Mouse (Mus musculus) liver, embryonic 12.5 days (tissue): ENCODE results near the gene Dpm3. TPM values are rescaled to one million over a fixed set of nuclear protein-coding genes. Genes with fewer than 3 reads are reported as not detected.
A peak's percentile ranks its signal among the peaks of the same experiment; 100 is the strongest.

Experiments used
- ATAC-seq: fragments of 200-750 bp; cut with Nextera tagmentation; 2 replicates; pipeline ENCODE4 v1.8.0; 2017; ENCODE audit warnings: moderate number of reproducible peaks, mild to moderate bottlenecking, moderate library complexity
- H3K27ac ChIP-seq: fragments of 300-500 bp; sonication (generic); 2 replicates; pipeline ENCODE4 v1.5.1; 2016; ENCODE audit warnings: mild to moderate bottlenecking
- H3K27me3 ChIP-seq: fragments of 300-500 bp; sonication (generic); replicated peaks from 2 replicates; pipeline ENCODE4 v1.6.1; 2016; ENCODE audit warnings: mild to moderate bottlenecking, moderate library complexity
- H3K36me3 ChIP-seq: fragments of 300-500 bp; sonication (generic); 2 replicates; pipeline ENCODE4 v1.6.1; 2016; ENCODE audit warnings: mild to moderate bottlenecking, moderate library complexity
- H3K4me1 ChIP-seq: fragments of 300-500 bp; sonication (generic); 2 replicates; pipeline ENCODE4 v1.6.1; 2016
- H3K4me2 ChIP-seq: fragments of 300-500 bp; sonication (generic); 2 replicates; pipeline ENCODE4 v1.6.1; 2016; ENCODE audit warnings: mild to moderate bottlenecking, moderate library complexity
- H3K4me3 ChIP-seq: fragments of 300-500 bp; sonication (generic); 2 replicates; pipeline ENCODE4 v1.5.1; 2016; ENCODE audit warnings: mild to moderate bottlenecking, moderate library complexity
- H3K9ac ChIP-seq: fragments of 300-500 bp; sonication (generic); 2 replicates; pipeline ENCODE4 v1.6.1; 2016; ENCODE audit warnings: mild to moderate bottlenecking, moderate library complexity
- H3K9me3 ChIP-seq: fragments of 300-500 bp; sonication (generic); replicated peaks from 2 replicates; pipeline ENCODE4 v1.6.1; 2016; ENCODE audit warnings: mild to moderate bottlenecking, moderate library complexity
- WGBS: fragments of 180-500 bp; shearing (Covaris S2); methylation state at CpG from one replicate; pipeline ENCODE4 v1.1.7; 2016; ENCODE audit not compliant: insufficient replicate concordance; 5-methylcytosine and 5-hydroxymethylcytosine counted together
- polyA plus RNA-seq: library from polyadenylated mRNA; unstranded; fragments of >200 nt; fragmentation: Nextera tagmentation; extraction: Ambion mirVana; gene quantifications from 2 replicates; pipeline ENCODE4 v1.2.1, GENCODE M21; 2016

Dpm3 gene
- polyA plus RNA-seq, 1 experiment from 2014 or later: 73.6 TPM

- Histone ChIP-seq H3K9me3 (no peaks in the 10 kb centered on the region), H3K4me3 (no peak overlapping the region), H3K9ac (no peak overlapping the region), H3K27ac (no peak overlapping the region), H3K27me3 (peaks cover 85% of the 10 kb centered on the region), H3K4me2 (no peak overlapping the region), H3K4me1 (peaks cover 10% of the 10 kb centered on the region), H3K36me3 (no peaks in the 10 kb centered on the region)
- 50% methylated on average over 14 of the region's 14 CpGs for WGBS
- ATAC-seq: no peak
Observed at GRCm38 (mm10) chr3:89233562-89234110, 25.5 kb upstream of the Dpm3 start.

- H3K36me3 ChIP-seq: no peaks in the 10 kb centered on the region
- ATAC-seq: no peak
Observed at GRCm38 (mm10) chr3:89236516-89236915, 22.6 kb upstream of the Dpm3 start.

DNA sequence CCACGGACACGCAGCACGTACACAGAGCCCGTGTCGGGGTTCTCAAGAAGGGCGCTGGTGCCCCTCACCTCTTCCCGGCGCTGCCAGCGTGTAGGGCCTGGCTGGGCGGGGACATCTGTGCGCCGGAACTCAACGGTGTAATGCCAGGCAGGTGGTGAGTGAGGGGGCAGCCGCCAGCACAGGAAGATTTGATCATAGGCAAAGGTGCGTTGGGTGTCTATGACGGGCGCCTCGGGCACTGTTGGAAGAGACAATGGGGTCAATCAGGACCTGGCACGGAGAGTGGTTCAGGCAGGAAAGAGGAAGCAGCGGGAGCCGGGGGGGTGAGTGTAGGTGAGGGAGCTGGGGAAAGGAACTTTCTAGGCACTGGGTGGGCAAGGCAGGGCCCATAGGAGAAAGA, 21.5 kb upstream of the Dpm3 start:
- no peaks in the 10 kb centered on the region for H3K36me3 ChIP-seq
- no peak for ATAC-seq
- no peaks in the 10 kb centered on the region for H3K9me3 ChIP-seq
- H3K4me2 ChIP-seq: no peak overlapping the region
- peaks cover 64% of the 10 kb centered on the region for H3K27me3 ChIP-seq
- H3K9ac ChIP-seq: no peak overlapping the region
- H3K4me3 ChIP-seq: no peak overlapping the region
- H3K27ac ChIP-seq: no peak overlapping the region
- 78% methylated on average over 21 of the region's 21 CpGs for WGBS
- H3K4me1 ChIP-seq: peaks cover 7% of the 10 kb centered on the region

More at GRCm38 (mm10) chr3:89236516-89236915, 22.6 kb upstream of the Dpm3 start:
- no peak overlapping the region for H3K4me3 ChIP-seq
- peaks cover 68% of the 10 kb centered on the region for H3K27me3 ChIP-seq
- no peak overlapping the region for H3K27ac ChIP-seq
- peaks cover 10% of the 10 kb centered on the region for H3K4me1 ChIP-seq
- no peaks in the 10 kb centered on the region for H3K9me3 ChIP-seq
- no peak overlapping the region for H3K4me2 ChIP-seq
- 75% methylated on average over 10 of the region's 10 CpGs for WGBS
- H3K9ac ChIP-seq: no peak overlapping the region

- WGBS: 56% methylated on average over 12 of the region's 12 CpGs
- no peak overlapping the region for H3K4me2 ChIP-seq
- no peak overlapping the region for H3K9ac ChIP-seq
- no peaks in the 10 kb centered on the region for H3K9me3 ChIP-seq
- no peaks in the 10 kb centered on the region for H3K36me3 ChIP-seq
- no peak overlapping the region for H3K4me3 ChIP-seq
- peaks cover 11% of the 10 kb centered on the region for H3K4me1 ChIP-seq
- H3K27ac ChIP-seq: no peak overlapping the region
- peak; percentile 33; the same call in 1 of the 2 replicates for ATAC-seq
- peaks cover 69% of the 10 kb centered on the region for H3K27me3 ChIP-seq
Observed at GRCm38 (mm10) chr3:89238494-89238893, 20.7 kb upstream of the Dpm3 start.

- H3K27ac ChIP-seq: no peak overlapping the region
- H3K4me1 ChIP-seq: peaks cover 46% of the 10 kb centered on the region
- no peak overlapping the region for H3K4me2 ChIP-seq
- no peaks in the 10 kb centered on the region for H3K9me3 ChIP-seq
- no peak overlapping the region for H3K9ac ChIP-seq
- H3K4me3 ChIP-seq: no peak overlapping the region
- 58% methylated on average over 9 of the region's 9 CpGs for WGBS
- H3K36me3 ChIP-seq: no peaks in the 10 kb centered on the region
- ATAC-seq: no peak
- H3K27me3 ChIP-seq: peaks cover 63% of the 10 kb centered on the region
Observed at GRCm38 (mm10) chr3:89242331-89242895, 16.7 kb upstream of the Dpm3 start.

DNA sequence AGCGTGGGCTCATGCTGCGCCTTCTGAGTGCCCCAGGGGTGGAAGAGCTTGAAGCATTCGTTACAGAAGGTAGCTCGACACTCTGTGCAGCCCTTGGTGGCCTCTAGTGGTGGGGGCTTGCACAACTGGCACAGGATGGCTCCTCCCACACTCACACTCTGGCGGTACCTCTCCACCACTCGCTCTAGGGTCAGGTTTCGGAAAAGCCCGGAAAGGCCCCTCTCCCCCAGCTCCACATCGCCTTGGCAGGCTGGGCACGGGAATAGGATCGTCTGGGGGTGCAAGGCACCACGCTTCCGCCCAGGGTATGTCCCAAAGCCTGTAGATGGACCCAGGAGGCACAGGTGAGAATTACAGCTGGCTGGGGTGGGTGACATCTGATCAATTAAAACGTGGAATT, 15.5 kb upstream of the Dpm3 start:
- no peak for ATAC-seq
- H3K4me1 ChIP-seq: peaks cover 52% of the 10 kb centered on the region
- H3K9me3 ChIP-seq: no peaks in the 10 kb centered on the region
- 18% methylated on average over 14 of the region's 14 CpGs for WGBS
- peaks cover 53% of the 10 kb centered on the region for H3K27me3 ChIP-seq
- H3K4me3 ChIP-seq: no peak overlapping the region
- no peak overlapping the region for H3K27ac ChIP-seq
- no peak overlapping the region for H3K9ac ChIP-seq
- peak overlapping the region; percentile 31 for H3K4me2 ChIP-seq
- peaks cover 7% of the 10 kb centered on the region for H3K36me3 ChIP-seq

DNA sequence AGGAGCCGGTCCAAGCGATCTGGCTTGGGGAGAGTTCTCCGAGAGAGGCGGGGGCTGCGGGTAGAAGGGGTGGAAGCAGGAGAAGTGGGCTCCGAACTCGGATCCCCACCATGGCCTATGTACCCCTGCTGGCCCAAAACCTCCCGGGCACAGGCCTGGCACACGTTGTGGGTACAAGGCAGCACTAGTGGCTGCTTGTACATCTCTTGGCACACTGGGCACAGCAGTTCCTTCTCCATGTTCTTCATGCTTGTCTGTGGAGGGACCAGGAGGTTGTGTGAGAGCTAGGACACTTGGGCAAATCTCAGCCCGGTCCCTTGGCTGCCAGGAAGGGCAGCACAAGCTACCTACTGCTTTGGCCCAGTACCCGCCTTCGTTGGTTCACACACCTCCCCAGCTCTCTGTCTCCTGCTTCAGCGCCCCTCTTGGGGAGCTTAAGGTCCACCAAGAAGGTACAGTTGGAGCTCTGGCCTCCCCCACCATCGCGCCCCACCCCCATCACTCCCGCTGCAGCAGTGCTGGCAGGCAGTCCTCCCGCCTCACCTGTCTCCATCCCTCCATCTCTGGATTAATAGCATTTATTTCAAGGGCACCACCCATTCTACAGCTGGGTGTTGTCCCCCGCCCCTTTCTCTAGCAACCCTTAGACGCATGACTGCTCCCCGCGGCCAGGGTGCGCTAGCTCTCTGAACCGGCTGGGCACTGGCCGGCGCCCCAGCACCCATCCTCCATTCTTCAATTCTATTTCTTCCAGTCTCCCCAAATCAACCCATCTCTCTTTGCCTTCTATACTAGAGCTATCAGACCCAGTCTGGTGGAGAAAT, 14.8 kb upstream of the Dpm3 start:
- Histone ChIP-seq H3K36me3 (peaks cover 14% of the 10 kb centered on the region), H3K9ac (0 out of 2 replicates have a peak overlapping the region, but pooled peaks have one; percentile 13), H3K27me3 (peaks cover 46% of the 10 kb centered on the region), H3K27ac (no peak overlapping the region), H3K4me2 (peak overlapping the region; percentile 88), H3K4me3 (peak overlapping the region; percentile 75), H3K9me3 (no peaks in the 10 kb centered on the region), H3K4me1 (peaks cover 49% of the 10 kb centered on the region)
- WGBS: 14% methylated on average over 25 of the region's 25 CpGs
- no peak for ATAC-seq

DNA sequence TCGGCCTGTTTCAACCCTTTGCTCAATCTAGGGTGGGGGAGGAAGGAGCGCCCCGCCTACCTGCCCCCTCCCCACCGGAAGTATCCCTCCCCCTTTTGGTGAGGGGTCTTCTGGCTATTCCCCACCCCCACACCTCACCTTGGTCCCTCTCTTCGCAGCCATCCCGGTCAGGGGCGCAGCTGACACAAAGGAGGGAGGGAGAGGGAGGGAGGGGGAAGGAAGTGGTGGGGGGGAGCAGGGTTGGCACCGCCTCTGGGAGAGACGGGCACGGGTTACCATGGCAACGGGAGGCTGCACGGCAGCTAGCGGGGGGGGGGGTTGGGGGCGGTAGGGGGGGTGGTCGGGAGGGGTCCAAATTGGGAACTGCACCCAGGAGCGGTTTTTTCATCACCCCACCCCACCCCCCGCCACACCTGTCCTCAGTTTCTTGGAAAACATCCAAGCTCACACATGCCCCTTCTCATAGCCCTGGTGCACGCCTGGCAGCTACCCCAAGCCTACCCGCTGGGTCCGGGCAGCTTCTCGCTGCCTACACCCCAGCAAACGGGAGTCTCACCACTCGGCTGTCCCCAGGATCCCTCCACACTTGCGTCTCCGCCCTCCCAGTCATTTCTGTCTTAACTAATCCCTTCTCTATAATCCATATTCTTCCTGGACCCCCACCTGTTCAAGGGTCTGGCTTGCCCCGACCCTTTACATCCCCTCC, 14.0 kb upstream of the Dpm3 start:
- H3K36me3 ChIP-seq: peaks cover 18% of the 10 kb centered on the region
- peaks cover 45% of the 10 kb centered on the region for H3K27me3 ChIP-seq
- peak overlapping the region; percentile 75 for H3K4me3 ChIP-seq
- 0 out of 2 replicates have a peak overlapping the region, but pooled peaks have one; percentile 13 for H3K9ac ChIP-seq
- no peak for ATAC-seq
- peaks cover 49% of the 10 kb centered on the region for H3K4me1 ChIP-seq
- peak overlapping the region; percentile 88 for H3K4me2 ChIP-seq
- H3K9me3 ChIP-seq: no peaks in the 10 kb centered on the region
- WGBS: 2% methylated on average over 24 of the region's 26 CpGs
- H3K27ac ChIP-seq: no peak overlapping the region

DNA sequence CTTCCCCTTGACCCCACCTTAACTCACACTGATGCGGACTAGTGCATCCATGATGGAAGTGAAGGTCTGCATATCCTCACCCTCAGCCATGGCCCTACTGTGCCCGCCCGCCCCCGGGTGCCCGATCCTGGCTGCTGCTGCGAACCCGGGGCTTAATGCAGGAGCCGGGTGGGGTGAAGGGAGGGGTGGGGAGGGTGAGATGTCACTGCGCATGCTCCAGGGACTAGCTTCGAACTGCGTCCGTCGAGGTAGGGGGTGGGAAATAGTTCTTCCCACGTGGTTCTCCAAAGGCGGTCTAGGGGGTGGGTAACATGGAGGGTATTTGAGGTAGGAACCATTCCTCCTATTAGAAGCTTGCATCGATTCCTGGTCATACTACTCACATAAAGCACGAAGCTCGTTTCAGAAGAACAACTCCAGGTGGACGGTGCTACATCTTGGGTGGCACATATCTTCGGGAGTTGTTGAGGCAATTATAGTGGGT, 13.4 kb upstream of the Dpm3 start, which contains the start of gene Krtcap2:
TSS of gene Krtcap2 (plus strand) at position 279 of the 484 bp plus-strand sequence.
- peak; percentile 13; the same call in 1 of the 2 replicates for ATAC-seq
- Histone ChIP-seq H3K27ac (peak within 1 kb of the TSS; percentile 49; the same call in 1 of the 2 replicates), H3K4me1 (peaks cover 55% of the 10 kb centered on the region)

DNA sequence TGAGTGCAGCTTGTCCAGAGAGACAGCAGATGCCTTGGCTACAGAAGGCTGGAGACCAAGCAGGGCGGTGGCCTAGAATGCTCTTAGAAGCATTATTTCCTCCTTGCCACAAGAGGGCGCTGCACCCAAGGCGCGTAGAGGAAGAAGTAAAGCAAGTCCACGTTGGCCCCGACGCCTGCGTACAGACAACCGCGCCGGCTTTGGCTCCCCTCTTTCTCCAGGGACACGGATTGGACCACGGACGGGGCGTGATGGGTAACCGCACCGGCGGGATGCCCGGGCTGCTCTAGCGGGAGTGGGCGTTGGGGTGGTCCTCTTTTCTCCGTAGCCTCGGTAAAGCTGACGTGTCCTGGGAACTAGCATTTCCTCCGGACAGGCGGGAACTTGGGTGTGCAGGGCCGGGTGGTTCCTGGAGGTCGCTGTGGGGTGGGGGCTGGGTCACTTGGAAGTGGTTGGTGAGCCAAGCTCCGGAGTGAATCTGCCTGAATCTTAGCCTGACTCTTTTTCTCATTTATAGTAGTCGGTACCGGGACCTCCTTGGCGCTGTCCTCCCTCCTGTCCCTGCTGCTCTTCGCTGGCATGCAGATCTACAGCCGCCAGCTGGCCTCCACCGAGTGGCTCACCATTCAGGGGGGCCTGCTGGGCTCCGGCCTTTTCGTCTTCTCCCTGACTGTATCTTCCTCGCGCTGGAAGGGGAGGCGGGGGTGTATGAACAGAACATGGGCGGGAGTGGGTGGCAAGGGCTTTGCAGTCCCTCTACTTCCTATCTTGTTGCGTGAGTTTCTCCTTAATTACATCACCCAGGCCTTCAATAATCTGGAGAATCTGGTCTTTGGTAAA, 12.7 kb upstream of the Dpm3 start, which contains the start of gene Trim46:
TSS of gene Trim46 (minus strand) at position 49 of the 840 bp plus-strand sequence.
- no peaks in the 10 kb centered on the region for H3K9me3 ChIP-seq
- peak within 1 kb of the TSS; percentile 88 for H3K4me2 ChIP-seq
- H3K27me3 ChIP-seq: peaks cover 53% of the 10 kb centered on the region
- peaks cover 63% of the 10 kb centered on the region for H3K4me1 ChIP-seq
- WGBS: under 1% methylated on average over 42 of the region's 42 CpGs
- peaks cover 18% of the 10 kb centered on the region for H3K36me3 ChIP-seq
- peak within 1 kb of the TSS; percentile 49; the same call in 1 of the 2 replicates for H3K27ac ChIP-seq
- H3K4me3 ChIP-seq: peak within 1 kb of the TSS; percentile 75
- H3K9ac ChIP-seq: peak within 1 kb of the TSS; percentile 76
- peak; percentile 66 for ATAC-seq

More for the DNA sequence above, 13.4 kb upstream of the Dpm3 start, which contains the start of gene Krtcap2:
- Histone ChIP-seq H3K36me3 (peaks cover 18% of the 10 kb centered on the region), H3K27me3 (peaks cover 49% of the 10 kb centered on the region), H3K4me2 (peak within 1 kb of the TSS; percentile 88), H3K4me3 (peak within 1 kb of the TSS; percentile 75), H3K9me3 (no peaks in the 10 kb centered on the region), H3K9ac (peak within 1 kb of the TSS; percentile 76)
- 5% methylated on average over 20 of the region's 20 CpGs for WGBS
